10 mouse cellular contexts compared by ENCODE assay signal in the genomic region with DNA sequence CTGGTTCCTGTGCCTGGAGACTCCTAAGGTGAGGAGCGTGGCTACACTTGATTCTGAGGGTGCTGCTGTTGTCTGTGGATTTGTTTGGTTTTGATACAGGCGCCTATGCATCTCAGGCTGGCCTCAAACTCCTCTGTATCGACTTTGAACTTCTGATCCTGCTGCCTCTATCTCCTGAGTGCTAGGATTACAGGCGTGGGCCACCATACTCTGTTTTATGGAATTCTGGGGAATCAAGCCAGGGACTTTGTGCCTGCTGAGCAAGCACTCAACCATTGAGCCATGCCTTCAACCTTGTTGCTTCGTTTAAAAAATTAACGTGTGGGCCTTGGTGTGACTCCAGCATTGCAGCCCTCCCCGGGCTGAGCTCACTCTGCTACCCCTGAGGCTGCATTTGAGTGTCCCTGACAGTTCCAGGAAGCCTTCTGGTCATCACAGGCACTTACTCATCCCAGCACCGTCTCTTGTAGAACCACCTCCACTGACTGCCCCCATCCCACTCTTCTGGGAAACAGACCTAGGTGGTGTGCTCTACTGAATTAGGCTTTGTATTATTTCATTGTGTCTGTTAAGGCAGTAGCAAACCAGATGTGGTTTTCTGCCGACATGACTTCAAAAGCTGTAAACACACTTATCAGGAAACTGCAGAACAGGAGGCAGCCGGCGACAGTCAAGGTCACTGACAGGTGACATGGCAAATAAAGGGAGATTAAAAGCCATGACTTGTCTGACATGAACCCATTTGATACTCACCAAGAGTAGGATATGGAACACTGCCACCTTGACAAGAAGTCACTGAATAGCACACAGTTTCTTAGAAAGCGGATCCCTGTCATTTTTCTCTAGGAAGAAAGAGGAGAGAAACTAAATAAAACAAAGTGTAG.
DNase-seq lines count a peak whose midpoint lies in the region; ATAC-seq lines count a peak whose summit lies in the region.
"Had no signal": no experiment of that assay in that cellular context is flagged by ENCODE, and none has a peak within 500 bp of the region (broad histone marks: within the 10 kb centered on the region; RNA-seq: fewer than 3 reads in every experiment).

No protein-coding gene starts in this region.

- DNase-seq in adrenal gland, postnatal 14 days = peak; percentile 14
- no peak for DNase-seq in adrenal gland, postnatal 10 days
- DNase-seq in limb, embryonic 11.5 days (ENCODE audit: low spot score) = peak; percentile 25
- DNase-seq in midbrain, embryonic 10.5 days (ENCODE audit: low spot score) = no peak
- DNase-seq in left cerebral cortex, postnatal 25 days (ENCODE audit: low spot score in 2 of 2) = no peak
- DNase-seq: thymus, adult 18-20 months had no signal

- no peak overlapping the region for H3K27ac ChIP-seq in limb, embryonic 11.5 days (replicated peaks; ENCODE audit: low read depth, low read length)
- no peak overlapping the region for H3K27ac ChIP-seq in midbrain, embryonic 15.5 days
- no peak overlapping the region for H3K27ac ChIP-seq in midbrain, embryonic 10.5 days (replicated peaks)

- H3K27me3 ChIP-seq in limb, embryonic 11.5 days (ENCODE audit: control insufficient read depth, insufficient read depth, low read length) = no peaks in the 10 kb centered on the region
- H3K27me3 ChIP-seq in midbrain, embryonic 15.5 days (replicated peaks) = no peaks in the 10 kb centered on the region
- no peaks in the 10 kb centered on the region for H3K27me3 ChIP-seq in midbrain, embryonic 10.5 days (ENCODE audit: low read depth, poor library complexity, severe bottlenecking)

- H3K36me3 ChIP-seq in limb, embryonic 11.5 days (ENCODE audit: control insufficient read depth, insufficient read depth, low read length) = no peaks in the 10 kb centered on the region
- no peaks in the 10 kb centered on the region for H3K36me3 ChIP-seq in midbrain, embryonic 15.5 days (replicated peaks)
- no peaks in the 10 kb centered on the region for H3K36me3 ChIP-seq in midbrain, embryonic 10.5 days

- no peak overlapping the region for H3K4me3 ChIP-seq in limb, embryonic 11.5 days (ENCODE audit: low read depth, low read length)
- H3K4me3 ChIP-seq in midbrain, embryonic 15.5 days = no peak overlapping the region
- H3K4me3 ChIP-seq in midbrain, embryonic 10.5 days = no peak overlapping the region

- H3K9ac ChIP-seq in limb, embryonic 11.5 days (ENCODE audit: low read length) = no peak overlapping the region
- no peak overlapping the region for H3K9ac ChIP-seq in midbrain, embryonic 15.5 days

- intact Hi-C loops in left cerebral cortex, postnatal 25 days (cut with DNase I) = no loop called here

- no peak overlapping the region for H3K4me2 ChIP-seq in limb, embryonic 11.5 days (ENCODE audit: low read depth, severe bottlenecking)
- H3K4me2 ChIP-seq in midbrain, embryonic 15.5 days = no peak overlapping the region
- H3K4me2 ChIP-seq: midbrain, embryonic 11.5 days had no signal

- ATAC-seq in common myeloid progenitor, adult 5-6 weeks (replicated peaks; ENCODE audit: low read depth, poor library complexity, severe bottlenecking) = peak; percentile 90
- ATAC-seq in limb, embryonic 11.5 days (ENCODE audit: insufficient number of reproducible peaks, low FRiP score, low TSS enrichment, low read depth) = no peak
- peak; percentile 97 for ATAC-seq in megakaryocyte-erythroid progenitor cell, adult 5-6 weeks (replicated peaks; ENCODE audit: low FRiP score, low TSS enrichment, poor library complexity, severe bottlenecking)
- no peak for ATAC-seq in midbrain, embryonic 15.5 days (replicated peaks)

- H3K4me1 ChIP-seq in limb, embryonic 11.5 days (ENCODE audit: control insufficient read depth, insufficient read depth, low read length) = peaks cover 2% of the 10 kb centered on the region; the same call in 1 of the 2 replicates
- no peaks in the 10 kb centered on the region for H3K4me1 ChIP-seq in midbrain, embryonic 15.5 days
- peaks cover 13% of the 10 kb centered on the region; the same call in 1 of the 2 replicates for H3K4me1 ChIP-seq in midbrain, embryonic 10.5 days

- H3K9me3 ChIP-seq in limb, embryonic 11.5 days (ENCODE audit: control insufficient read depth, low read length) = no peaks in the 10 kb centered on the region
- no peaks in the 10 kb centered on the region for H3K9me3 ChIP-seq in midbrain, embryonic 15.5 days
- H3K9me3 ChIP-seq in midbrain, embryonic 10.5 days (replicated peaks) = no peaks in the 10 kb centered on the region

- 47% methylated on average over 12 of the region's 12 CpGs for WGBS in limb, embryonic 11.5 days
- WGBS in midbrain, embryonic 15.5 days = 73% methylated on average over 12 of the region's 12 CpGs
- 79% methylated on average over 12 of the region's 12 CpGs for WGBS in midbrain, embryonic 10.5 days

Comparison
In these comparisons a context has a peak if more than half of its experiments do, and no peak if none do; other contexts are left out.
1. DNase-seq: peak in adrenal gland, postnatal 14 days (single experiment) and limb, embryonic 11.5 days (single experiment); none in adrenal gland, postnatal 10 days (single experiment), midbrain, embryonic 10.5 days (single experiment) and left cerebral cortex, postnatal 25 days (0 of 2).
2. ATAC-seq: peak in common myeloid progenitor, adult 5-6 weeks (single experiment) and megakaryocyte-erythroid progenitor cell, adult 5-6 weeks (single experiment); none in limb, embryonic 11.5 days (single experiment) and midbrain, embryonic 15.5 days (single experiment).